Mouse (Mus musculus) bone marrow, adult 2 months (tissue): ENCODE results near the gene Pgap2. TPM values are rescaled to one million over a fixed set of nuclear protein-coding genes. Genes with fewer than 3 reads are reported as not detected.

Experiments used
- H3K27ac ChIP-seq: fragments of 200-500 bp; 2 replicates; pipeline ENCODE4 v1.5.1; 2012; ENCODE audit warnings: low read depth, mild to moderate bottlenecking, control low read depth, inconsistent platforms, low read length; ENCODE audit not compliant: control insufficient read depth, poor library complexity, insufficient read depth
- H3K4me1 ChIP-seq: fragments of 200-500 bp; 2 replicates; pipeline ENCODE4 v1.6.1; 2011; ENCODE audit warnings: low read length; ENCODE audit not compliant: control insufficient read depth, insufficient read depth
- H3K4me3 ChIP-seq: fragments of 200-500 bp; replicated peaks from 2 replicates; pipeline ENCODE3; 2011; ENCODE audit warnings: mild to moderate bottlenecking, low read depth, low read length, control low read depth; ENCODE audit not compliant: control insufficient read depth
- CTCF ChIP-seq: fragments of 200-500 bp; IDR thresholded peaks from 2 replicates; pipeline ENCODE4 v1.5.1; 2011; ENCODE audit warnings: low read length, control low read depth; ENCODE audit not compliant: control insufficient read depth, insufficient read depth
- POLR2A ChIP-seq: fragments of 200-500 bp; IDR thresholded peaks from 2 replicates; pipeline ENCODE4 v1.6.1; 2011; ENCODE audit warnings: low read depth, mild to moderate bottlenecking, control low read depth, low read length, borderline replicate concordance; ENCODE audit not compliant: control insufficient read depth
- WGBS: fragments of 180-500 bp; shearing (Covaris S2); methylation state at CpG from one replicate; pipeline ENCODE4 v1.1.7; 2018; 5-methylcytosine and 5-hydroxymethylcytosine counted together
- polyA plus RNA-seq: library from polyadenylated mRNA; stranded (reverse); fragments of >200 nt; gene quantifications from 2 replicates; pipeline ENCODE4 v1.2.4, GENCODE M21; 2011; ENCODE audit warnings: low replicate concordance; ENCODE audit not compliant: missing spikeins, insufficient read depth, insufficient read length

The Pgap2 gene
- polyA plus RNA-seq, 1 experiment = 24.4 TPM

GRCm38 (mm10) chr7:102228049-102228670 lies 18.2 kb downstream of the Pgap2 start:
- no peak for TF ChIP-seq CTCF
- no peak for TF ChIP-seq POLR2A
- H3K27ac ChIP-seq = no peak overlapping the region
- 81% methylated on average over 4 of the region's 4 CpGs for WGBS
- H3K4me1 ChIP-seq = no peaks in the 10 kb centered on the region
- H3K4me3 ChIP-seq = no peak overlapping the region

GRCm38 (mm10) chr7:102229814-102230213 lies 19.8 kb downstream of the Pgap2 start:
- 83% methylated on average over 6 of the region's 6 CpGs for WGBS
- no peak overlapping the region for H3K27ac ChIP-seq
- no peak overlapping the region for H3K4me3 ChIP-seq
- H3K4me1 ChIP-seq = no peaks in the 10 kb centered on the region
- TF ChIP-seq POLR2A (no peak), CTCF (no peak)

- no peak for TF ChIP-seq POLR2A
- TF ChIP-seq CTCF = no peak
- Histone ChIP-seq H3K27ac (no peak overlapping the region), H3K4me3 (no peak overlapping the region), H3K4me1 (no peaks in the 10 kb centered on the region)
- 63% methylated on average over 4 of the region's 4 CpGs for WGBS
Measured at GRCm38 (mm10) chr7:102233059-102233458, 23.1 kb downstream of the Pgap2 start.

GRCm38 (mm10) chr7:102238686-102239286 lies 28.8 kb downstream of the Pgap2 start:
- TF ChIP-seq CTCF = no peak
- no peak for TF ChIP-seq POLR2A
- H3K4me3 ChIP-seq = no peak overlapping the region
- peaks cover 6% of the 10 kb centered on the region; the same call in 1 of the 2 replicates for H3K4me1 ChIP-seq
- WGBS = 80% methylated on average over 8 of the region's 8 CpGs
- H3K27ac ChIP-seq = no peak overlapping the region

GRCm38 (mm10) chr7:102239591-102239990 lies 29.6 kb downstream of the Pgap2 start:
- TF ChIP-seq POLR2A (no peak), CTCF (no peak)
- peaks cover 7% of the 10 kb centered on the region; the same call in 1 of the 2 replicates for H3K4me1 ChIP-seq
- no peak overlapping the region for H3K4me3 ChIP-seq
- H3K27ac ChIP-seq = no peak overlapping the region
- WGBS = 90% methylated on average over 16 of the region's 16 CpGs

GRCm38 (mm10) chr7:102242371-102242770 lies 32.4 kb downstream of the Pgap2 start:
- Histone ChIP-seq H3K4me1 (peaks cover 8% of the 10 kb centered on the region; the same call in 1 of the 2 replicates), H3K27ac (peak overlapping the region; percentile 8; the same call in 1 of the 2 replicates), H3K4me3 (no peak overlapping the region)
- TF ChIP-seq CTCF (no peak), POLR2A (no peak)
- WGBS = 36% methylated on average over 5 of the region's 5 CpGs

GRCm38 (mm10) chr7:102242917-102243316 lies 32.9 kb downstream of the Pgap2 start:
- Histone ChIP-seq H3K27ac (peak overlapping the region; percentile 52; the same call in 1 of the 2 replicates), H3K4me3 (no peak overlapping the region), H3K4me1 (peaks cover 8% of the 10 kb centered on the region; the same call in 1 of the 2 replicates)
- WGBS = 56% methylated on average over 3 of the region's 3 CpGs
- TF ChIP-seq POLR2A (no peak), CTCF (no peak)

- TF ChIP-seq CTCF (no peak), POLR2A (no peak)
- WGBS = 13% methylated on average over 2 of the region's 2 CpGs
- peaks cover 8% of the 10 kb centered on the region for H3K4me1 ChIP-seq
- H3K4me3 ChIP-seq = peak overlapping the region; percentile 34
- H3K27ac ChIP-seq = peak overlapping the region; percentile 57
Measured at GRCm38 (mm10) chr7:102243870-102244269, 33.9 kb downstream of the Pgap2 start.
